Mouse (Mus musculus) CH12F3 (cell line): ENCODE measurements at regions not wholly inside any gene's neighbourhood (a gene's known extent, or its start where the extent isn't known, plus 50 kb on each side); places are given as distances from the start of the nearest gene placed in this dataset.
"Not testable (repeated sequence)": the region's sequence is repeated elsewhere in the genome, so short reads cannot be mapped to it uniquely, and the experiment has no call there.

ENCODE experiments used
- in situ Hi-C: fragments of 300-500 bp; cut with MboI; formaldehyde crosslinking; loops from 2 replicates; pipeline ENCODE4 v1.14.3; 2020; ENCODE audit warnings: low sequenced_read_pairs

DNA sequence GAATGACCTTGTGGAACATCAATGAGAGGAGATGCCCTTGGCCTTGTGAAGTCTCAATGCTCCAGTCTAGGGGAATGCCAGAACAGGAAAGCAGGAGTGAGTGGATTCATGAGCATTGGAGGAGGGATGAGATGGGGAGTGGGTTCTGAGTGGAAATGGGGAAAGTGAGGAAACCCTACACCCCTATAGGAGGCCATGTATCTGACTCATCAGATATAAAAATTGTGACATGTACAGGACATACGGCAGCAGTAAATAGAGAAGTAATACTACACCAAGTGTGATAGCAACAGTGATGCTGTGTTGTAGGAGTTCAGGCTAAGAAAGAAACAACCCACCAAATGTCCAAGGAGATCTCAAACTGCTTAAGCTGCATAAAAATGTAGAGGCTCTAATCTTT, 285.8 kb upstream of the Zfp386 start:
- in situ Hi-C loops = not testable (repeated sequence)

DNA sequence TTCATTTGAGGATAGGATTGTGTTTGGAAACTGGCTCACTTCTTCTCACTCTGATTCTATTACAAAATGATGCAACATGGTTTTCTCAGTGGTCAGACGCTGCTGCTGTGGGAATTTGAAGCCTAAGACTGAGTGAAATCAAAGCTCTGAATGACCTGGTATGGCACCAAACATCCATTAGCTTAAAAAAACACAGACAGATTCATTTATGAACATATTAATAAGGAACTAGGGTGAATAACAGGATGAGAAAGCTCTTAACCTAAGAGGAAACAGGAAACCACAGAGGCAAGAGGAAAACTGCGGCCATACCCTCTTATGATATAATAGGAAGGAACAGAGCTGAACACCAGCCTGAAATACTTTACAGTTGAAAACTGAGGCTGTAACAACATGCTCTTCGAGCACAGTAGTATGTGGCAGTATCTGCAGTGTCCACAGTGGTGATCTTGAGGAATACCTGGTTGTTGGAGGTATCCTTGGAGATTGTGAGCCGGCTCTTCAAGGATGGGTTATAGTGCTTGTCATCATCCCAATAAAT, 282.5 kb upstream of the Zfp386 start:
- in situ Hi-C loops = not testable (repeated sequence)

DNA sequence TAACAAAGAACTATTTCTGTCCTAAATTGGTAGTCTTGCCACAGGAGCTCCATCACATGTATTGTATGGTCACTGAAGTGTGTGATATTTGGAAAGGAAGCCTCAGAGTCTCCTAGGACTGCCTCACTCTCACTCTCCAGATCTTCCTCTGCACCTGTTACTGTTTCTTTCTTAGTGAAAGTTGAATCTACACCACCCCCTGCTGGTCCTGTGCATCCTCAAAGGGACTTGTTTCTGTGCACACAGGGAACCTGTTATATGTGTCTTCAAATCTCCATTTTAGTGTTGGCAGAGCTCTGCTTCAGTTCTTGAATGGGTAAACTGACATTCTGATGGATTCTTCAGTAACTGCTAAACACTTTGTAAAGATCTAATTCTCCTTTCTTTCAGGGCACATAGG, 276.3 kb upstream of the Zfp386 start:
- in situ Hi-C loops = not testable (repeated sequence)

DNA sequence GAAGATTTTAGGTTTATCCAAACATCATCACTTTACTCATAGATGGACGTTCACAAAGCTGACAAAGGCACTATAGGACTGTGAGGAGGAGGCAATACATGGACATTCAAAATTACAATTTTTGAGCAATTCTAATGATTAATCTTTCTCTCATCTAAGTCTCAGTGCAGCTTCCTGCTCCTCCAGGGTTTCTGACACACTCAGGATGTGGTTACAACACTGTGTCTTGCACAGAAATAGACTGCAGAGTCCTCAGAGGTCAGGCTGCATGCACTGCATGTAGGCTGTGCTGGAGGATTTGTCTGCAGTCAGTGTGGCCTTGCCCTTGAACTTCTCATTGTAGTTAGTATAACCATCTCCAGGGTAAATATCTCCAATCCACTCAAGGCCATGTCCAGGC, 257.2 kb upstream of the Zfp386 start:
- in situ Hi-C loops = not testable (repeated sequence)

DNA sequence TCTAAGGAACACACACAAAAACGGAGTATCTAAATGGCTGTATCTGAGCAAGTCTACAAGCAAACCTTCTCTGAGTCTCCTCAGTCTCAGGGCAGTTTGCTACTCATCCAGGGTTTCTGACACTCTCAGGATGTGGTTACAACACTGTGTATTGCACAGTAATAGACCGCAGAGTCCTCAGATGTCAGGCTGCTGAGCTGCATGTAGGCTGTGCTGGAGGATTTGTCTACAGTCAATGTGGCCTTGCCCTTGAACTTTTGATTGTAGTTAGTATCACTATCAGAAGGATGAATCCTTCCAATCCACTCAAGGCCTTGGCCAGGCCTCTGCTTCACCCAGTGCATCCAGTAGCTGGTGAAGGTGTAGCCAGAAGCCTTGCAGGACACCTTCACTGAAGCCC, 245.0 kb upstream of the Zfp386 start:
- in situ Hi-C loops = not testable (repeated sequence)

DNA sequence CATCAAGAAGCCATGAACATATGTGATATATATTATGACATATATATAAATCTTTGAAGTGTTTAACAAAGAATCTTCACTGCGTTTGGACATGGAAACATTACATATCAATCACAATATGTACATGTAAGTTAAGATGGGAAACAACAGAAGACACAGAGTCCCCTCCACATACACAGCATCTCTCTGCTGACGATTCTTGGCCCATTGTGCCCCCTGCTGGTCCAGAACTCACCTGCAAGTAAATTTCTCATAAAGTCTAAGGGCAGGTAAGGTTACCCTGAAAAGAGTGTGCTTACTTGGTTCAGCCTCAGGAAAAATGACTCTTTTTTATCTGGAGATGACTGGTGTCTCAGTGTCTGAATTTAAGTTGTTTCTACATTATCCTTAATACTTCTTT, 243.8 kb upstream of the Zfp386 start:
- in situ Hi-C loops = not testable (repeated sequence)

DNA sequence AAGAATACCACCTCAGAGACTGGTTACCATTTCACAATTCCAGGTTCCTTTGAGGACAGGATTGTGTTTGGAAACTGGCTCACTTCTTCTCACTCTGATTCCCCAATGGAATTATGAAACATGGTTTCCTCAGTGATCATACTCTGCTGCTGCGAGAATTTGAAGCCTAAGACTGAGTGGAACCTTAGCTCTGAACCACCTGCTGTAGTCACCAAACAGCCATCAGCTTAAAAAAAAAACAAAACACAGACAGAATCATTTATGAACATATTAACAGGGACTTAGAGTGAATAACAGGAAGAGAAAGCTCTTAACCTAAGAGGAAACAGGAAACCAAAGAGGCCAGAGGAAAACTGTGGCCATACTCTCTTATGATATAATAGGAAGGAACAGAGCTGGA, 239.5 kb upstream of the Zfp386 start:
- in situ Hi-C loops = no loop called here
